Mouse (Mus musculus) left cerebral cortex, adult 9 months (tissue): ENCODE measurements around the gene C130050O18Rik.
A peak's percentile ranks its signal among the peaks of the same experiment; 100 is the strongest.

Experiments
- DNase-seq, 2 experiments: peaks; one replicate each; pipeline ENCODE4 v3.0.0; 2022; ENCODE audit warnings: low spot score in 2 of 2

The C130050O18Rik gene

DNA sequence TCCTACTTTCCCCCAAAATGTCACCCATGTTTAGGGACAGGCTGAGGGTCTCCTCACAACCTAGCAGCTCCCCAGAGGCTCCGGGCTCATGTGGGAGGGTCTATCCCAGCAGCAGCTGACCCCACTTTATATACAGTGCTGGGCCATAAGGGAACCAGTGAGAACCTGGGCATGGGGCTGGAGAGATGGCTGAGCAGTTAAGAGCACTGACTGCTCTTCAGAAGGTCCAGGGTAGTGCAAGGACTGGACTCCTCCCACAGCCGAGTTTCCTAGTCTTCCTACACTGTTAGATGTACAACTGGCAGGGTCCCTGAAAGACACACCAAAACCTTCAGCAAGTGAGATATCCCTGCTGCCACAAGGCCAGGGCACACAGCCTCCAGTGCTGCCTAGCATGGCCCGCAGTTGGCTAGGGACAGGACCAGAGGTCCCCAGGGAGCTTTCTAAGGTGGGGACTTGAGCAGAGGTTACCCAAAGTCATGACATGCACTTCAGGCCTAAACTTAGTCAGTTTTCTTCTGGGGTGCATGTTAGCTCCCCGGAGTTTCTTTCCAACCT, 7.6 kb upstream of the C130050O18Rik start:
- DNase-seq = no peak

DNA sequence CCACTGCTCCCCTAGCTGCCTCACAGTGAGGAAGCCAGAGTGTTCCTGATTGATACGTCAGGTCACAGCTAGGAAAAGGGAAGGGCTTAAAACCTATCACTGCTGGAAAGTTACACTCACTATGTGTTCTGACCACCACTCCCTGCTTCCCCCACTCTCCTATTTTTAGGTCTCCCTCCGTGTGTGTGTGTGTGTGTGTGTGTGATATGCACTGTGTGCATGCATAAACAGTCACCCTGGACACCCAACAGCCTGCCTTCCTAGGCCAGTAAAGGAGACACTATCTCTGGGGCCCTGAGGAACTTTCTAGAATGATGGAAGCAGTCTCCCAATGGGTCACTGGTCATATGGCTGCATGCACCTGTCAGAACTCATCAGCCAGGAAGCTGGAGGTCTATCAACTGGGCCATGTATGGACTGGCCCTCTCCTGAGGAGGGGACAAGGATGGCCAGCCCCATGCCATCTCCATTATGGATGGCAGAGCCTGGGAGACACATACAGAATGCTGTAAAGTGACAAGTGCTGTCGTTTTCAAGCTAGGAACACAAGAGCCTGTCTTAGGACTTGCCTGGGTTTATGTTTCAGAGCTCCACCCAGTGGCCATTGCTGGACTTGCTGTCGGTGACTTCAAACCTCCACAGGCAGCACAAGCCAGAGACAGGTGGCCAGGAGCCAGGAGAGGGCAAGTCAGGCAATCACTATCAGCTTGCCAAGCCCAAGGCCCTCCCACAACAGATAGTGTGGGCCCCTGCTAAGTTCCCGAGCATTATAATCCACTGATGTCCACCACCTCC, 6.9 kb upstream of the C130050O18Rik start:
- peak; percentile 73 to 95 for DNase-seq

DNA sequence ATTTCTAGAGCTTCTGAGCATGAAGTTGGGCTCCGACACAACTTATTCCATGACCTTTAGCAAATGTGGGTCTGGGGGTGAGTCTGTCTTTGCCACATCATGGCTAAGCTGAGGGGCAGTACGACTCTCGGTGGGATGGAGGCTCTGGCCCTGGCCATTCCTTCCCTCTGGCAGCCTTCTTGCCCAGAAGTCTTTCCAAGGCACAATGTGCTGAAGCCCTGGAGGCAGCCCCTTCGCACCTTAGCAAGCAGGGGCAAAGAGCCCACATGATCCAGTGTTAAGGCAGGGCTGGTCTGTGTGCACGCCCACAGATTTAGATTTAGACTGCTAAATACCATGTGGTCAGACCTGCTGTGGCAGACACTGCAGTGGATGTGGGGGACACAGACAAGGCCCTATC, 6.3 kb upstream of the C130050O18Rik start:
- no peak for DNase-seq

DNA sequence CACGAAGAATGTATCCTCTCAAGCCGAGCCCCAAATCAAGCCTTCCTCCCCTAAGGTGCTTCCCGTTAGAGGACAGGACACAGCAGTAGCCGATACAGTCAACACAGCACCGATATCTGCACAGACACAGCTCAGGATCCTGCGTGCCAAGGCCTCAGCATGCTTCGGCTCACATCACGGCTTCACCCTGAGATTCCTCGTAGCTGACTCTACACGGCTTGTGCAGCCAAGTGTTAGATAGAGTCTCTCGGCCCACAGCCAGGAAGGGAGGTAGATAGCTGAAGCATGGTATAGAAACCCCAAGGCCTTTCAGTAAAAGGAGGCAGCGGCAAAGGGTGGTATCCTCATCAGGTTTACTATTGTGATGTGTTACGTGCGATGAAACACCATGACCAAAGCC, 5.1 kb upstream of the C130050O18Rik start:
- DNase-seq = no peak

DNA sequence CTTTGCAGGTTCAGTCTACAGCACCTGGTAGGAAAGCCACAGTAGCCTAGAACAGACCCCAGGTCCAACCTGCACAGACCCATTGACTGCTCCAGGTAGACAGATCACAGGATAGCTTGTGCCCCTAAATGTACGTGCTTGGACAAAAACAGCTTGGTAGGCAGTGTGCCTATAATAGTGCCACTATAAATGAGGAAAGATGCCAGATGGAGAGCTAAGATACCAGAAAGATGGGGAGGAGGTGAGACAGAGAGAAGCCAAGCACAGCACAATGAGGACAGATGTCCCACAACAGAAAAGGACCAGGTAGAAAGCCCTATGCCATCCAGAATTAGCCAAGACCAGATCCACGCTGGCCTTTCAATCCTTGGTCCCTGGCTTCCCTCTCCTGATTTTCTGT, 3.0 kb upstream of the C130050O18Rik start:
- peak in 1 of 2 experiments; percentile 53 for DNase-seq

DNA sequence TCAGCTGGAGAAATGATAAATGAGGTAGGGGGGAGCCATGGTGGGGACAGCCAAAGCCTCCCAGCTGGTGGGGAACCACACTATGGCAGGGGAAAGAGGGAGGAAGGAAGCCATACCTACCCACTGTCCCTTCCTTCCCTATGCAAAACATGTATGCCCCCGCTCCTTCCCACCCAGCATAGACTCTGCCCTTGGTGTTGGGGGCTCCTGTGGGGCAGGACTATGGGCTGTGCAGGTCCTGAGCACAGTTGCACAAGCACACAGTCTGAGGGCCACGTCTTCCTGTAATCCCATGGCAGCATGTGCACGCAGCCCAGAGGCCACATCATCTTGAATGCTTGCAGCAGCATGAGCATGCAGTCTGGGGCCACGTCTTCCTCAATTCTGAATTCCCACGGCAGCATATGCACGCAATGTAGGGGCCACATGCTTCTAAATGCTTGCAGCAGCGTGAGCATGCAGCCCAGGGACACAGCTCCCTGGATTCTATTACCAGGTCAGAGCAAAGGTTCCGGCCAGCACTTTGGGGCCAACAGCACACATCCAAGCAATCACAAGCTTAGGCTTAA, 1.3 kb upstream of the C130050O18Rik start:
- DNase-seq = no peak

DNA sequence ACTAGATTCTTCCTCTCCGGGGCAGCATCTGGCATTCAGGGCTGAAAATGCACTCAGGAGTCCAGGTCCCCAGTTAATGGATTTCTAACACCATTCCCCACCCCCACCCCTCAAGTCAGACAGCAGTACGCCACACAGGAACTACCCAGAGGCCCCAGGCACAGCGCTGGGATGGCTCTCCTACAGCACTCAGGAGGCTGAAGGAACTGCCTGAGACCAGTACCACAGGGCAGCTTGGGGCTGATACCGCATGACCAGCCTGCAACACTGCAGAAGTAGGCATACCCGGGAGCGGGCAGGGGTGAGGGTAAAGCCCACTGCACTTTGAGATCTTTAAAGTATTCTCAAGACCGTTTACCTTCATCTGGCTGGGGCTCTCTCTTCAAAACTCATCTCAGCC, 398 bp downstream of the C130050O18Rik start:
- no peak for DNase-seq

DNA sequence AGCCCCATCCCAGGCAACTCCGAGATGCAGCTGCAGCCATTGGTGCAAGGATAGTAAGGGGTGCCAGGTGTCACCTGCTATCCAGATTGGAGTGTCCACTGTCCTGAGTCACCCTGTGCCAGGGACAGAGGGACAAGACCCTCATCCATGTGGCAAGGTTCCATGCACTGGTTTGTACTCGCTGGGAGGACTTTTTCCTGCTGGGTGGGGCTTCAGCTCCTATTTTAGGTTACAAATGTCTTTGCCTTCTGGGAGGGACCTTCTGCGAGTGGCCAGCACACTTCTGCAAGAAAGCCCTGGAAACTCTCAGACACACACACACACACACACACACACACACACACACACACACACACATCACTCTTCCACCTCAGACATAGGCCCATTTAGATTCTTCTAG, 873 bp downstream of the C130050O18Rik start:
- DNase-seq = no peak

DNA sequence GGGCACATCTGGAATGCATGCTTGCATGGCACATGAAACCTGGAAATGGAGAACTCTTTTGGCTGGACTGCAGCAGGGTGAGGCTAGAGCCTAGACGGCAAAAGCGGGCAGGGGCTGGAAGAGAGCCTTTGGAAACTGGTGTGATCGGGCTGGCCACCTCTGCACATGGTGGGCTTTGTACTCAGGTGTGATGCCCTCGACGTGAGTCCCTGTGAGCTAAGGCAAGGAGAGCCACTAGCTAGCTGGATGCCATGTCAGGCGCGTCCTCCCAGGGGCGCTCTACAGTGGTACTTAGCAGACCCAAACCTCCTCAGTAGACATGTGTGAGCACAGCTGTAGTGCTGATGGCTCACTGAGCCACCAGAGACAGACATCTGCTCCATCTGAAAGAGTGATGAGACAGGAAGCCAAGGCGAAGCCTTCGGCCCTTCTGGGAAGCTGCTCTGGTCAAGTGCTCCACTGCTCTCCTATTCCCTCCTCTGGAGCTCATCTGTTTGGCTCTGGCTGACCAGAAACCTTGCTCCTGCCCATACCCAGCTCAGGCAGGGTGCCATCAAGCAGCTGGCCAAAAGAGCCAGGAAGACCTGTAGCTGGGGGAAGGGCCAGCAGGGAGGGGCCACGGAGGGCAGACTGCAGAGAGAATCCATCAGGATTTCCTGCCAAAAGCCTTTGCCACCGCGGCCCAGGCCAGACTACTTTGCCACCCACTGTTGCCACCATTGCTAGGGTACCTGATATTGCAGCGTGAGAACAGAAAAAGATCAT, 2.2 kb downstream of the C130050O18Rik start:
- DNase-seq = no peak

DNA sequence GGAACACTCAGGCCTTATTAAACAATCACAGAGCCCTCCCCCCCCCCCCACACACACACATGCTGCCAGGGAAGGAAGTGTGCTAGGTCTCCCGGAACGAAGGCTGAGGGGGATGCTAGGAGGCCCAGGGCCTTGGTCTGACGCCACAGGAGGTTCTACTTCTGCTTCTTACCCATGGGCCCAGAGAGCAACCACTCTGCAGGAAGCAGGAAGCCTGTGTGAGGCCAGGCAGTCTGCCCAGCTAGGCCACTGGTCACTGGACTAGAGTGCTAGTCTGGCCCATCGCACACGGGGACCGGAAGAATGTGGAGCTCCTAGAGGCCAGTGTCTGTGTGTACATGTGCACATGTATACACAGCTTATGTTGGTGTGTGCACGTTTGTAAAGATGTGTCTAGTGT, 3.4 kb downstream of the C130050O18Rik start:
- DNase-seq = no peak

DNA sequence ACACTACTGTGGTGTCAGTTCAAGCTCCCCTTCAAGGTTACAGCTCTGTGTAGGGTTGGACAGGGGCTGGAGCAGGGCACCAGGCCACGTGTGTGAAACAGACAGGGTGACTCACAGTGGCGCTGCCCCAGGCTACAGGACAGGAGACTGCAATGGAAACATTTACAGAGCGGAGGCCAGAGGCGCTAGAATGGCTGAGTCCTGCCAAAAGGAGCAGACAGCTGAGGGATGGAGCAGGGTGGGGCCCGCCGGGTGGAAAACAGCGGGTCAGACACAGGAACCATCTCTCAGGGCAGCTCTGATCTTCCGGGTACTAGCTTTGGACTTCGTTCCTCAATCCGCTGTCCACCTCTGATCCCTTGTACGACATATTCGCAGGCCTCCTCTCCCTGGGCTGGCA, 4.3 kb downstream of the C130050O18Rik start:
- no peak for DNase-seq

DNA sequence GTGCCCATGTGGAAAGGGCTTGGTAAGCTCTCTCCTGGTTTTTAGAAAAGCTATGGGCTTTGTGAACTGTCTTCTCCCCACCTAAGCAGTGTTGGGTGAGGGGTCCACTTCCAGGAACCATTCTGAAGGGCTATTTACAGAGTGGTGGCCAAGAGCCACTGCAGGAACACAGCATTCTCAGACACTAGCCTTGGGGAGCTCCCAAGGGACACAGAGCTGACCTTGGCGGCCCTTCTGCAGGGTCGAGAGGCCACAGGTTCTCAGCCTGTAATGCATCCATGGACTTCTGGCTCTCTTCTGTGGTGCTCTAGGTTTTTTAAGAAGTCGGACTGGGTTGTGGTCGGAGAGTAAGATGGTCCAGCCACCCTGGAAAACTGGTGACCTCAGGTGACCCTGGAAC, 5.0 kb downstream of the C130050O18Rik start:
- no peak for DNase-seq

DNA sequence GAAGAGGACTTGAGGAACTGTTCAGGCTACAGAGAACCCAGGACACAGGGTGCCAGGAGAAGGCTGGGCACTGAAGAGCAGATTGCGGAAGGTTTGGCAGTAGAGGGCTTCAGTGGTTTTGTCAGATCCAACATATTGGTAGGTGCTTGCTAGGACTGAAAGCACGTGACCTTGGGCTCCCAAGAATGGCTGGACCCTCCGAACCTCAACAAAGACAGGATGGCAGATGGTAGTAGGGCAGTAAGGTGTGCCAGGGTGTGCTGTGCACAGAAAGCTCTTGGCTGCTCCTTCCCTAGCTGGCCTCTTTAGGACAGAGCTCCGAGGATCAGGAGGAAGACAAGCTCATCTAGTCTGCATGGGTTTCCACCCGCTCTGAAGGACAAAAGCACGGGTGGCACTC, 6.0 kb downstream of the C130050O18Rik start:
- no peak for DNase-seq

DNA sequence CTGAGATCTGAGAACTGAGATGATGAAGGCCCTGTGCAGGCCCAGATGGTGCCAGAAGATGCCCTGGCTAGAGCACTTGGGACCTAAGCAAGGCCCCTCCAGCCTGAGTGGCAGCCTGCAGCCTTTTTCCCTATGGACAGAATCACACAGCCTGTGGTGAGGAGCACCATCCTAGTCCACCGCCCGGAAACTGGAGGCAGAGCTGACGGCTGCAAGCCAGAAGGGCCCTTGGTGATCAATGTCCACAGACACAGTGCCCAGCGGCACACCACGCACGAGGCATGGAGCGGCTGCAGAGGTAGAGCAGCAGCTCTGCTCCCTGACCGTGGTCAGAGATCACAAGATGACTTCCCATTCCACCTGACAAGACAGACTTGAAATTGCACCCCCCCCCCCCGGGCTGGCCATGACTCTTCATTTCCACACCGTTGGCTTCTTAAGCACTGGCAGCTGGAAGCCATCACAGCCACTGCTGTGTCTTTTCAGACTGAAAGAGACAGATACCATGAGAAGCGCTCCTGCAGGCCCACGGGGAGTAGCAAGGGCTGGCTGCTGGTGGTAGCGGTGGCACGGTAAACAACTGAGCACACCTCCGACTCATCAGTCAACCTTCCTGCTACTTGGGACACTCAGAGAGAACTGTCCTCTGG, 6.7 kb downstream of the C130050O18Rik start:
- DNase-seq = no peak

DNA sequence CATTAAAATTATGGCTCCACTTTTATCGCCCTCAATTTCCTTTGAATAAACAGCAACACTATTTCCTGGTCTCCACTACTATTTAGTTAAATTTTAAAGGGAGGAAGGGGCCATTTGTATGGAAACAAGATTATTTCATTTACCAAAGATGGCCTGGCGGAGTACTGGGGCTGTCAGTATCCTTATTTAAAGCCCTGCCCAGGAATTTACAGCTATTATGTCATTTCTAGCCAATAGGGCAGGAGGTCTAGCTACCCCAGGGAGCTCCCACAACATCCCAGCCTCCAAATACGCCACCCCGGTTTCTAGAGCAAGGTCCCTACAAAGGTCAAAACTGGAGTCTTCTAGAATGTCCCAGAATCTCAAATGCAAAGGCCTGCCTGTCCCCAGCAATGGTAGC, 8.5 kb downstream of the C130050O18Rik start:
- DNase-seq = no peak

DNA sequence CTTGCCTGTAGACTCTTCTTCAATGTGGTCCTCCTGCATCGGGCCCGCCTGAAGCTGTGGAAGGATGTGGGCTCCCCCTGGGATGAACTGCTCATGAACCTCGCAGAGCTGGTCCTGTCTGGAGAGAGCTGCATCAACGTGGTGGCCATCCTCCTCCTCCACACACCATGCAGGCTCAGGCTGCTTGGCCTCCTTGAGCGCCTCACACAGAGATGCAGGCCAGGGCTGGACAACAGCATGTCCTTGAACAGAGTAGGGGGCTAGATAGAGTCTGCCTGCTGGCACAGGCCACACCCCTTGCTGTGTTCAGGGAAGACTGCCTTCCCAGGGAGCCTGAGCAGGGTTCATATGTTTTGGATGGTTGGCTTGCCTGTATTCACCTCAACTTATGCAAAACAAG, 9.9 kb downstream of the C130050O18Rik start:
- no peak for DNase-seq

DNA sequence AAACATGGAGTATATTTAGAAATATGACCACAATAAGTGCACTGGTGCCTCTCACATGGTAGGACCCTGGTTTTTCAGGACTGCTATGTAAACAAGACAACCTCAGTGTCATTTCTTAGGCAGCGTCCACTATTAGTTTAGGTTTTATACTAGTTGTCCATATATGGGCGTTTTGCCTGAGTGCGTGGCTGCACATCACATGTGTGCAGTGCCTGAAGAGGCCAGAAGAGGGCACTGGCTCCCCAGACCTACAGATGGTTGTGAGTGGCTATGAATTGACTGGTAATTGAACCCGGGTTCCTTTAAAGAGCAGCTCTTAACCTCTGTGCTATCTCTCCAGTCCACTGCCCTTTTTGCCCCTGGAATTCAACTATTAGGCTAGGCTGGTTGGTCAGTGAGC, 11.9 kb downstream of the C130050O18Rik start:
- no peak for DNase-seq

DNA sequence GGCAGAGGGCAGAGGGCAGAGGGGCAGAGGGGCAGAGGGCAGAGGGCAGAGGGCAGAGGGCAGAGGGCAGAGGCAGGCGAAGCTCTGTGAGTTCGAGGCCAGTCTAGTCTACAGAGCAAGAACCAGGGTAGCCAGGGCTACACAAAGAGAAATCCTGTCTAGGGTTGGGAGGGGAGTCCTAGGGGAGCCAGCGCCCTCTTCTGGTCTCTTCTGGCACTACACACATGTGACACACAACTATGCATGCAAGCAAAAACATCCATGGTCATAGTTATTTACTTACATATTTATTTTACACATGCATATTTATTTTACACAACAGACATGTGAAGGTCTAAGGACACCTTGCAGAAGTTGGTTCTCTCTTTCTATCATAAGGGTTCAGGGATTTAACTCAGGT, 12.4 kb downstream of the C130050O18Rik start:
- DNase-seq = no peak

DNA sequence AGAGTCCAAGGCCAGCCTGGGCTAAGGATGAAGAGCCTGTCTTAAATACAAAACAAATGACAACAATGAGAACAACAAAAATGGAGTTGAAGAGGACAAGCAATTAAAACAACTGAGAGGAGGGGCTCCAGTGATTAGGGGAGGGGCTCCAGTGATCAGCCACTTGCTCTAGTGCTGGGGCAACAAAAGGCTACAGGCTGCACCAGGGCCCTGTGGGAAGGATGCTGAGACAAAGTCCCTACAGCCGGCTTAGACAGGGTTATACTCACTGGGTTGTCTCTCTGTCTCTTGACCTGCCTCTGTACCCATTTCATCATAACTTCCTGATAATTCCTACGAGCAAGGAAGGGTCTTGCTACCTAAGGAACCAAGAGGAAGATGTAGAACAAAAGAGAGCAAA, 13.0 kb downstream of the C130050O18Rik start:
- no peak for DNase-seq

DNA sequence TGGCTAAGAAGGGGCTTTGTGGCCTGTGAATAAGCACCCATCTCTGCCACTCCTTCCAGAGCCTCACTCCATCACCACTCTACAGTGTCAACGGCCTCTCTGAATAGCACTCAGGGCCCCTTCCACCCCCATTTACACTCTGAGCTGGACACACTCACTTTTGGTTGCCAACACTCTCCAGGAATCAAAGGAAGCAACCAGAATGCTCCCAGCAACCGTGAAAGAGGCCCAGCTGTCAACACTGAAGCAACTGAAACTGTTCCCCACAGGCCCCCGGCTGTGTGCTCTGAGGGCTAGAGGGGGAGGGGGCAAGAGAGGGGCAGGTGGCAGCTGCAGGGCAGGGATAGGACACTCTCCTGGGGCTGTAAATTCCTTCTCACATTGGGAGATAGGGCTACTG, 13.6 kb downstream of the C130050O18Rik start:
- no peak for DNase-seq

DNA sequence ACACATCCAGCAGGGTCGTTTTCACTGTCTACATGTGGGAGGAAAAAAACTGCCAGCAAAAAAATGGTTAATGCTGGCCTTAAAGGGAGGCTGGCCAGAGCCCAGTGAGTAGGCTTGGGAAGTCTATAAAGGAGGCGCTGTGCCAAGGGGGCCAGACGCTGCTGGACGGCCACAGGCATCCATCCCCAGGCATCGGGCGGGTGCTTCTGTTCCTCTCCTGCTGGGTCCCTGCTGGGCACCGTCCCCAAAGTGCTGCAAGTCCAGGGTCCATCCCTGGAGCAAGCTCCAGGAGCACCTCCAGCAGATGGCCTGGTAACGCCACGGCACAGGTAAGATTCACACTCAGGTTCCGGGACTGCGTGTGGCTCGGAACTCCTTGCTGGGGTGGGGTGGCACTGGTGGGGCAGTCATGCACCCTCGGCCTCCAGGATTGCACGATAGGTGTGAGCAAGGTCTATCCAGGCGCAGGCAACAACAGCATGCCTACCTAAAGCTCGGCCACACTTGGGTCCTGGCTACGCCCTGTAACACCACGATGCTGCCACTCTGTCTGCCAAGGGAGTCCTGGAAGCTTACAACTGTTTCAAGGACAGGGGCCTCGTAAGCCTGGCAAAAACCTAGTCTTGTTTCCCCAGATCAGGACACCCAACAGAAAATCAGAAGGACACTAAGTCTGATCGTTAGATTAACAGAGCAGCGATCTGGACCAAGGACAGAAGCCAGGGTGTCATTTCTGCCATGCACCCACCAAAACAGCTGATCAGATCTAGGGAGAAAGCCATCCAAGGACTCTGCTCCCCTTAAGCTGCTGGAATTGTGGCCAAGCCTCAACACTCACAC, 18.2 kb downstream of the C130050O18Rik start, which contains the start of gene Gper1:
TSS of gene Gper1 (plus strand) at position 126 of the 840 bp plus-strand sequence.
- no peak for DNase-seq
